Mouse (Mus musculus): ENCODE measurements at regions not wholly inside any gene's neighbourhood (a gene's known extent, or its start where the extent isn't known, plus 50 kb on each side); places are given as distances from the start of the nearest gene placed in this dataset.
A peak's percentile ranks its signal among the peaks of the same experiment; 100 is the strongest.

GRCm38 (mm10) chr4:46257061-46257795 is 61.1 kb upstream of the Xpa start:
- no peak for DNase-seq

- DNase-seq, result no peak
These were observed 62.7 kb upstream of the Xpa start for GRCm38 (mm10) chr4:46258774-46259173.

DNA sequence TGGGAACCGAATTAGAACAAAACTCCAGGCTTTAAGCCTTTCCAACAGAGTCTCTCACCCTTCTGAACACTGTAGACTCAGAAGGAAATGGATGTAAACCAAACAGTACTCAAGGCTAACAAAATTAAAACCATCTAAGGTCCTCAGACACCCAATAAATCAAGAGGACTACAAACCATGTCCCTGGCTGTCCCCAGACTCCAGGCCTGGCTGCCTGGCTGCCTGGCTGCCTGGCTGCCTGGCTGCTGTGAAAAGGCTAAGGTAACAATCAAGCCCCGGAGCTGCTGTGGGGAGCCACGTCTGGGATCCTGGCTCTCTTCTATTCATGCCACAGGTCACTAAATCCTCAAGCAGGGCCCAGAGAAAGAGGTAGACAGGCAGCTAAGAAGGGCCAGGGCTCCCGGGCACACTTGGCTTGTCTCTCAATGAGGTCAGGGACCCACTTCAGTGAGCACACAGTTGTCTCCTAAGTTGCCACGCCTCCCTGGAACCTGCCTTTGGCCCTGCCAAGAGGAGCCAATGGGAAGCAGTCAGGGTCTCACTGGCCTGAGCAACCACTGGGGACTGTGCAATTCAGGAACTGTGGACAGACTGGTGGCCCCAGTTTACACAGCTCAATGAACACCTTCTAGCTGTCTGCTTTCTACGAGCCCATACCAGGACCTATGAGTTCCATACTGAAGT is 72.6 kb upstream of the Xpa start:
- no peak for DNase-seq

GRCm38 (mm10) chr4:46271066-46271465 is 72.3 kb upstream of the Foxe1 start:
- DNase-seq, result no peak

GRCm38 (mm10) chr4:46275773-46276172 is 67.6 kb upstream of the Foxe1 start:
- DNase-seq, result no peak

DNA sequence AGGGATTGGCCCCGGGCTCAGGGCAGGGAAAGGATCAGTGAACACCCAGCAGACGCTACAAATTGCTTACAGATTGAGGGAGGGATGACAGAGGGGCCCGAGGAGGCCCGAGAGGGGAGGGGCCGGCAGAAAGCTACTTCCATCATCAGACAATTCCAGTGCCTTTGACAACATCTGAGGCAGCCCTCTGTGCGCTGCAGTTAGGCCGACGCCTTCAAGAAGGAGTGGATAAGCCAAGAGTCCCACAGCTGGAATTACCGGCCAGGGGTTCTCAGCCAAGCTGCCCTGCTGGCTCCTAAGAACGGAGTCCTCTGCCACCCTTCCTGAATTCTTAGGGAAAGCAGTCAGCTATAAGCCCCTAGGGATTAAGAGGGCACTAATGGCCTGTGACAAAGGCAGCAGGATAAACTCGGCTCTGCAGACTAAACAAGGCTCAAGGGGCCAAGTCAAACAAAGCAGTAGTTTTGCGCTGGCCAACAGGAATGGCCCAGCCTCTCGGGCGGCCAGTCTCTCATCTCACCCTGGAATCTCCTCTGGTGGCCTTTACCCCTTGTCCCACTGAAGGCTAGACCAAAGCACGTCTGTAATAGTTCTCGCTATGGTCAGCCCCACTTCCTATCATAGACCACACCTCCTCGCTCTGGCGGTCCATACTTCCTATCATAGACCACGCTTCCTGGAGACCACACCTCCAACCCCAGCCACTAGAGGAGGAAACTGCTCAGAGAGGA is 66.4 kb upstream of the Foxe1 start:
- peak; percentile 4 for DNase-seq

- DNase-seq, result no peak
These were observed 56.5 kb upstream of the Foxe1 start for GRCm38 (mm10) chr4:46286955-46287354.

DNA sequence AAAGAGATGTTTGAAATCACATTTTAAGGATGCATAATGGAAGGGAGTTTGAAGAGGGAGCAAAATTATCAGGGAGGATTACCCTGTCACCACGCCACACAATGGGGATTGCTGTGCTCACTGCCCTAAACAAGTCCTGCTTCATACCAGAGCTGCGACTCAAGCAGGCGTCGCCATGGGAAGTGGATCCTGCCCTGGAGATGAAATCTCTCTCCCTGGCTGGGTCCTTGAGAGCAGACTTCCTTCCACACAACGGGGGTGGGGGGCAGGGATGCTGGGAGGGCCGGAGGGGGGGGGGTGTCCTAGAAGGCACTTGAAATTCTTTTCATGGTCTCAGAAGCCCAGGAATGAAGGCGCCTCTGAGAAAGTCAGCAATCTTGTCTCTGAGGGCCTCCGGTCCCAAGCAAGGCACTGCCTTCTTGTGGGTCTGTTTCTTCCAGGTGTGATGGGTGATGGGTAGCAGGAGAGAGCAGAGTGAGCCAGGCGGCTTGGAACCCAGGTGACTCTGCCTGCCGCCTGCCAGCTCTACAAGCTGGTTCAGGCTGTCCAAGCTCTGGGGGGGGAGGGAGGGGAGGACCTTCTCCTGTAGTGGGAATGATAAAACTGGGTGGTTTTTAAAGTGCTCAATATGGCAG is 51.7 kb upstream of the Foxe1 start:
- DNase-seq, result no peak
